Mouse (Mus musculus) layer of hippocampus, adult 18-20 months (tissue): ENCODE data around the gene Fuom. TPM values are rescaled to one million over a fixed set of nuclear protein-coding genes. Genes with fewer than 3 reads are reported as not detected.
"Not testable (repeated sequence)": the region's sequence is repeated elsewhere in the genome, so short reads cannot be mapped to it uniquely, and the experiment has no call there.

Experiments used
- DNase-seq, 2 experiments: peaks; one replicate each; pipeline ENCODE4 v3.0.0; 2022; ENCODE audit warnings: low spot score in 2 of 2
- long read RNA-seq: library from polyadenylated mRNA; stranded (forward); transcript quantifications from one replicate; pipeline ENCODE4 v2.0.0, GENCODE M21; 2021
- total RNA-seq, 2 experiments: library from RNA; stranded (reverse); gene quantifications; 2 replicates each; pipeline ENCODE4 v1.2.3; 2021

The Fuom gene
- total RNA-seq, result 10 to 100 TPM; 41.7 to 43.4 TPM
- long read RNA-seq, transcript Fuom-201 (6 exons, 685 nt), result major isoform, 10 of 19 reads
- long read RNA-seq, partial matches to known transcripts, result 1 of 19 reads
- long read RNA-seq, other reads (novel, unspliced or antisense), result 6 of 19 reads

- DNase-seq, result peak; percentile 79 to 86
Measured at GRCm38 (mm10) chr7:140101993-140102860, at the start of gene Fuom. Gene Fuom, minus strand, starts transcription at chr7:140102441.

GRCm38 (mm10) chr7:140144550-140144949, 42.3 kb upstream of the Fuom start:
- no peak for DNase-seq

DNA sequence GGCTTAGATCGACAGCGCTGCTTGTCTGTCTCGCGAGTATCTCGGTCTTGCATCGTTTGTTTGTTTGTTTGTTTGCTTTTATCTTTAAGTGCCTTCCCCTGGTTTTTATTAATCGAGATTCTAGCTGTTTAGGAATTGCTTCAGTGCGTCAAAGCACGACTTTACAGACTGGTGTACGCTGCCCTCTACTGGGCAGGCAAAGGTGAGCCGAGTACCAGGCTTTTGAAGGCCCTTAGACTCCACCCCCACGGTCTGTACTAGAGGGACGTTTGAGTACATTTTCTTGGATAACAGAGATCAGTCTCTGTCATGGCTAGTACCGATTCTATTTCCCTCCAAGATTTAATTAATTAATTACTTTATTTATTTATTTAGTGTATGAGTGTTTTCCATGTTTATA, 39.1 kb upstream of the Fuom start:
- peak in 1 of 2 experiments; percentile 81 for DNase-seq

DNA sequence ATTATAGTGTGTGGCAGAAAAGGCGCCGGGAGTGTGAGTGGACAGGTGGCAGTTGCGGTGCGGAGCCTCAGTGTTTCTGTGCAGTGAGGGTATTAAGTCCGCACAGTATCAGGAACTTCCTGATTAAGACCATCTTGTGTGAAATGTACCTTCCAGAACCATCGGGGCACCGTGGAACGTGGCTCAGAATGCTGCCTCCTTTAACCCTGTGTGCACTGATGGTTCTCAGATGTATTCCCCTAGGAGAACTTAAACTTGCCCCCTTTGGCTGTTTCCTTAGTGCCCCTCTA, 35.7 kb upstream of the Fuom start:
- DNase-seq, result no peak

DNA sequence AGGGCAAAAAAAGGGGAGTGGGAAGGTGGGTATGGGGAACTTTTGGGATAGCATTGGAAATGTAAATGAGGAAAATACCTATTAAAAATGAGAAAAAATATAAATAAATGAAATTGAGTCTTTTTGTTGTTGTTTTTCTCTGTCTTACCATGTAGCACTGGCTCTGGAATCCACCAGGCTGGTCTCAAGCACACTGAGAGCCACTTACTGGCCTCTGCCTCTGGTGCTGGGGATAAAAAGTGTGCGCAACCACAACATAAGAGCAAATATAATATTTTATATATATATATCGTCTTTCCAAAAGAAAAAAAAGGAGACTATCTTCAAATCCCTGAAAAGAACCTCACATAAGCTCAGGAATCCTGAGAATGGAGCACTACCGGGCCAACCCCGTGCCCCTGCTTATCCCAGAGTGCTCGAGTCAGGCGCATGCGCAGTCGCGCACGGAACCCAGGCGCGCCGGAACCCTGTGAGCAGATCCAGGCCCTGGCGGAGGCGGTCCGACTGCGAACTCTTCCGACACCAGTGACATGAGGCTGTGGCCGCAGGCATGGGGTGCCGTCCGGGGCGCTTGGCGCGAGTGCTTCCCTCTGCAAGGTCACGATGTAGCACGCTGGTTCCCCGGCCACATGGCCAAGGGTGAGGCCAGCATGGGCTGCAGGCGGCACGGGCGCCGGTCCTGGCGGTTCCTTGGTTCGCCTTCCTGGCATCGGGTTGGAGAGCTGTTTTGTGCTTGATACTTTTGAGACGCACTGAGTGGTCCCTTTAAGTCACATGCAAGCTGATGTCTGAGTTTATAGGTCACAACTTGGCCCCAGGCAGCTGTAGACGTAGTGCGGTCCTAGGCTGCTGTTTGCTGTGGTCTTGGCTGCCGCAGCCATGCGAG, 35.1 kb upstream of the Fuom start, which contains the start of gene Mtg1:
Gene Mtg1, plus strand, starts transcription at position 430 of the 886 bp plus-strand sequence.
- peak; percentile 94 to 99 for DNase-seq

- no peak for DNase-seq
Measured at GRCm38 (mm10) chr7:140135106-140135770, 33.0 kb upstream of the Fuom start.

DNA sequence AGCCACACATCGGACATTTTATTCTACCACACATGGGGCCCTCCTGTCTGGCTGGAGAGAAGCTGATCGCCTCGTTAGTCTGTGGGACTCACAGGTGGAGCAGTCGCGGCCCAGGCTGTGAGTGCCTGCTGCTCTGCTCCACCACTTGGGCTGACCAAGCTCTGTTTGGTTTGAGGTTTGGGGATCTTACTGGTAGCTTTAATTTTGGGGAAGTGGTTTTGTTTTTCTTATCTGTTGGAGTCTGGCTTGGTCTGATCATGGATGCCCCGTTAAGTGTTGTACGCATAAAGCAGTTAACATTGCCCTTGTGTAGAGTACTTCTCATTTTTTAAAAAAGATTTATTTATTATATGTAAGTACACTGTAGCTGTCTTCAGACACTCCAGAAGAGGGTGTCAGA, 31.8 kb upstream of the Fuom start:
- not testable (repeated sequence) for DNase-seq

- not testable (repeated sequence) for DNase-seq
Measured at GRCm38 (mm10) chr7:140132184-140132583, 29.9 kb upstream of the Fuom start.

GRCm38 (mm10) chr7:140127911-140128310, 25.7 kb upstream of the Fuom start:
- no peak for DNase-seq

- DNase-seq, result no peak
Measured at GRCm38 (mm10) chr7:140126934-140127333, 24.7 kb upstream of the Fuom start.

- DNase-seq, result no peak
Measured at GRCm38 (mm10) chr7:140126022-140126350, 23.7 kb upstream of the Fuom start.

DNA sequence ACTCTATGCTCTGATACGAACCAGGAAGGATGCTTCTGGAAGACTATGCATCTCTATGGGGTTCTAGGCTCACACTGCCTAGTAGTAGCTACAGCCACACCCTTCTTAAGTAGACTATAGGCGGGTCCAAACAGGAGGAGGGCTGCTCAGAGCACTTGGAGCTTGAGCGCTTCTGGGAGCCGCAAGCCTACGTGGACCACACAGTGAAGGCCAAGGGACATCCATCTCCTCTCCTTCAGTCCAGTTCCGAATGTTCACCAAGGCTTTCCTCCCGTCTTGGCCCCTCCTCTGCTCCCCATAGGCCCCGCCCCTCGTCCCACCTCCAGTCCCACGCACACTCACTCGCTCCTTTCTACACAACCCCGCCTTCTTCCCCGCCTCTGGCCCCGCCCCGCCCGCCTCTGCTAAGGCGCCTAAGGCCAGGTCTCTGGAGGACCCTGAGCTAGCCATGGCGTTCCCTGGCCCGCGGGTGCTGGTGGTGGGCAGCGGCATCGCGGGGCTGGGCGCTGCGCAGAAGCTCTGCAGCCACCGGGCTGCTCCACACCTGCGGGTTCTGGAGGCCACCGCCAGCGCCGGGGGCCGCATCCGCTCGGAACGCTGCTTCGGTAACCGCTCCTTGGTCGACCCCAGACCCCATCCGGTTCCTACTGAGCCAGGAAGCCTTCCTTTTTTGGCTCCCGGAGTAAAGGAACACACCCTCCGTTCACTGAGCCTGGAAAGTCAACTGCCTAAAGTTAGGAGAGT, 23.2 kb upstream of the Fuom start:
- peak; percentile 80 to 88 for DNase-seq

- DNase-seq, result no peak
Measured at GRCm38 (mm10) chr7:140124382-140124781, 22.1 kb upstream of the Fuom start.

DNA sequence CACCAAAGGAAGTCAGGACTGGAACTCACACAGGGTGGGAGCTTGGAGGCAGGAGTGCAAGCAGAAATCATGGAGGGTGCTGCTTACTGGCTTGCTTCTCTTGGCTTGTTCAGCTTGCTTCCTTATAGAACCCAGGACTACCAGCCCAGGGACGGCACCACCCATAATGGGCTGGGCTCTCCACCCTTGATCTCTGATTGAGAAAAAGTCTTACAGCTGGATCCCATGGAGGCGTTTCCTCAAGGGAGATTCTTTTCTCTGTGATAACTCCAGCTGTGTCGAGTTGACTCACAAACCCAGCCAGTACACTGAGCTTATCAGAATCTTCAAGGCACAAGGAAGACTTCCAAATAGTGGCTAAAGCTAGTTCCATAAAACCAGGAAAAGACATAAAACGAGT, 20.5 kb upstream of the Fuom start:
- DNase-seq, result no peak

- DNase-seq, result no peak
Measured at GRCm38 (mm10) chr7:140121338-140121910, 19.2 kb upstream of the Fuom start.

GRCm38 (mm10) chr7:140120484-140120883, 18.2 kb upstream of the Fuom start:
- DNase-seq, result no peak

- DNase-seq, result peak; percentile 87 to 90
Measured at GRCm38 (mm10) chr7:140116329-140117054, 14.3 kb upstream of the Fuom start, which contains the start of gene Echs1. Gene Echs1, minus strand, starts transcription at chr7:140116476.

DNA sequence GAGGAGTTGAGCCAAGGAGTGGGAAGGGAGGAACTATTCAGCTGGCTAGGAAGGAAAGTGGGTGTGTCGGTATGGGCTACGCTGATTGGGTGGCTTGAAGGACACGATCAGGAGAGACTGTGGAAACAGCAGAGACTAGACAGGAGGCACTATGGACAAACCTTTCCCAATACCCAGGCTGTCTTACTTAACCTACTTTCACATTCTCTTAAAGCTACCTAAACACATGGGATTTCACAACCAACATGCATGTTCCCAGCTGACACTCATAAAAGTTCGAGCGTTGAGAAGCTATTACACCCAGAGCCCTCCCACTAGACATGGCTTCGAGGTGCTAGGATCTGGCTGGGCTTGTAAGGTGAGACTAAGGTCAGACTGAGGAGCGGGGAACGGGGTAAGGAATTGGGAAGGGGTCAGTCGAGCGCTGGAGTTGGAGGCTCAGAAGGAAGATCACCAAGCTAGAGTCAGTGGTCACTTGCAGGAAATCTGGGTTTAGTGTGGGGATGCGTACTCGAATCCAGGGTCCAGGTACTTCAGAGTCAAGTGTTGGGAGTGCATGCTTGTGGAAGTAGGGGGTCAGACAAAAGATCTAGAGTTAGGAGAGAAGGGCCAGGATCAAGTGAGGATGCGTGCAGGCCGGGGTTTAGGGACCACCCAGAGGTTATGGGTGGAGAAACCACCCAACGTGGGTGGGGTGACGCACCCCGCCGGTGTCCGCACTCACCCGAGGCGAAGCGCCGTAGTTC, 13.5 kb upstream of the Fuom start, which contains the start of gene Paox:
Gene Paox, plus strand, starts transcription at position 217 of the 746 bp plus-strand sequence.
- peak; percentile 60 to 74 for DNase-seq

- DNase-seq, result no peak
Measured at GRCm38 (mm10) chr7:140111943-140112342, 9.7 kb upstream of the Fuom start.
